ENCODE assay signal across 9 mouse cellular contexts in genomic region chr6:22688678-22689126, GRCm38 (mm10).
A peak's percentile ranks its signal among the peaks of the same experiment; 100 is the strongest.
DNase-seq lines count a peak whose midpoint lies in the region; ATAC-seq and TF ChIP-seq lines count a peak whose summit lies in the region.
"Had no signal": no experiment of that assay in that cellular context is flagged by ENCODE, and none has a peak within 500 bp of the region (broad histone marks: within the 10 kb centered on the region; RNA-seq: fewer than 3 reads in every experiment).

No protein-coding gene starts in this region.

- peak; percentile 7 for DNase-seq in kidney, postnatal 10 days
- no peak for DNase-seq in kidney, adult 8-10 months
- peak; percentile 23 for DNase-seq in cerebellum, adult 11 months
- peak; percentile 92 to 95 for DNase-seq in cerebellum, postnatal 10 days
- DNase-seq in hindbrain, postnatal 0 days (ENCODE audit: low spot score), result peak; percentile 88
- DNase-seq in left cerebral cortex, adult 11 months (ENCODE audit: low spot score), result no peak
- DNase-seq in spleen, postnatal 36 days (ENCODE audit: low spot score in 2 of 2), result no peak

- WGBS in hindbrain, postnatal 0 days, result 36% methylated on average over 7 of the region's 7 CpGs

- no peak overlapping the region for H3K4me2 ChIP-seq in hindbrain, postnatal 0 days (ENCODE audit: low read depth, low read length)
- H3K4me2 ChIP-seq: limb, embryonic 15.5 days had no signal

- no peak overlapping the region for H3K9ac ChIP-seq in hindbrain, postnatal 0 days (replicated peaks; ENCODE audit: low read length)
- H3K9ac ChIP-seq: limb, embryonic 15.5 days had no signal

- H3K27me3 ChIP-seq in hindbrain, postnatal 0 days (ENCODE audit: insufficient read depth, low read length), result no peaks in the 10 kb centered on the region
- H3K27me3 ChIP-seq: limb, embryonic 15.5 days had no signal

- peak; percentile 94 for ATAC-seq in hindbrain, postnatal 0 days
- ATAC-seq: inflammation-experienced regulatory T-cells, adult 6 months had no signal

- no peaks in the 10 kb centered on the region for H3K36me3 ChIP-seq in hindbrain, postnatal 0 days (ENCODE audit: insufficient read depth, low read length)
- H3K36me3 ChIP-seq: limb, embryonic 15.5 days had no signal

- no peak overlapping the region for H3K4me3 ChIP-seq in hindbrain, postnatal 0 days (ENCODE audit: low read length)
- H3K4me3 ChIP-seq: limb, embryonic 15.5 days had no signal

- no peak for TF ChIP-seq CTCF in hindbrain, postnatal 0 days (IDR thresholded peaks at IDR 0.05; ENCODE audit: low read depth)

- no peaks in the 10 kb centered on the region for H3K4me1 ChIP-seq in hindbrain, postnatal 0 days (ENCODE audit: insufficient read depth, low read length)

- H3K27ac ChIP-seq in hindbrain, postnatal 0 days, result no peak overlapping the region
- H3K27ac ChIP-seq: limb, embryonic 15.5 days had no signal

- H3K9me3 ChIP-seq in hindbrain, postnatal 0 days (ENCODE audit: low read length), result no peaks in the 10 kb centered on the region
- H3K9me3 ChIP-seq: limb, embryonic 15.5 days had no signal

Comparison
In these comparisons a context has a peak if more than half of its experiments do, and no peak if none do; other contexts are left out.
1. DNase-seq: peak in kidney, postnatal 10 days (single experiment), cerebellum, adult 11 months (single experiment), cerebellum, postnatal 10 days (2 of 2) and hindbrain, postnatal 0 days (single experiment); none in kidney, adult 8-10 months (0 of 2), left cerebral cortex, adult 11 months (single experiment) and spleen, postnatal 36 days (0 of 2).